Mouse (Mus musculus): ENCODE measurements around the gene Wdr31. TPM values are rescaled to one million over a fixed set of nuclear protein-coding genes. Genes with fewer than 3 reads are reported as not detected.

Gene Wdr31
- polyA plus RNA-seq, 1 experiment from 2014 or later = 16.3 TPM

DNA sequence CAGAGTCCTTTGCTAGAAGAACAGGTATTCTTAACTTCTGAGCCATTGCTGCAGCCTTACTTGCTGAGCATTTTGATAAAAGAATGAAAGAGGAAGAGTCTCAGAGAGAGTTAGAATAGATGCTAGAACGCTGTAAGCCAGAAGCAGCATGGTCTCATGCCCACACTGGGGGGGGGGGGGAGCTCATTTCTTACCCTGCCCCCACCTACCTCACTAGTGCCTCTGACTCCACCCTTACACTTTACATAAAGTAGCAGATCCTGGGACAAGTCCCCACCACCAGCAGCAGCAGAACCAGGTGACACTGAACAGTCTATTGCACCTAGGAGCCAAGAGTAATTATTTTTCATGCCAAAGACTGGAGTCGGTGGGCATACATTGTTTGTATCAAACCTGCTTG lies 4.4 kb upstream of the Wdr31 start:
- Histone ChIP-seq H3K4me1 (peaks cover 13% of the 10 kb centered on the region), H3K27me3 (replicated peaks) (peaks cover 21% of the 10 kb centered on the region), H3K9me3 (no peaks in the 10 kb centered on the region), H3K4me3 (no peak overlapping the region), H3K4me2 (no peak overlapping the region), H3K36me3 (replicated peaks) (no peaks in the 10 kb centered on the region), H3K9ac (no peak overlapping the region), H3K27ac (no peak overlapping the region)
- no peak for ATAC-seq (replicated peaks)
- 90% methylated on average over 2 of the region's 2 CpGs for WGBS

- 97% methylated on average over 2 of the region's 2 CpGs for WGBS
- no peak overlapping the region for H3K4me2 ChIP-seq
- no peaks in the 10 kb centered on the region for H3K36me3 ChIP-seq (replicated peaks)
- no peak overlapping the region for H3K9ac ChIP-seq
- no peaks in the 10 kb centered on the region for H3K27me3 ChIP-seq (replicated peaks)
- no peak for ATAC-seq (replicated peaks)
- H3K9me3 ChIP-seq = no peaks in the 10 kb centered on the region
- peaks cover 7% of the 10 kb centered on the region; the same call in 1 of the 2 replicates for H3K4me1 ChIP-seq
- H3K27ac ChIP-seq = no peak overlapping the region
- no peak overlapping the region for H3K4me3 ChIP-seq
Measured at GRCm38 (mm10) chr4:62472071-62472470, 1.4 kb upstream of the Wdr31 start.

DNA sequence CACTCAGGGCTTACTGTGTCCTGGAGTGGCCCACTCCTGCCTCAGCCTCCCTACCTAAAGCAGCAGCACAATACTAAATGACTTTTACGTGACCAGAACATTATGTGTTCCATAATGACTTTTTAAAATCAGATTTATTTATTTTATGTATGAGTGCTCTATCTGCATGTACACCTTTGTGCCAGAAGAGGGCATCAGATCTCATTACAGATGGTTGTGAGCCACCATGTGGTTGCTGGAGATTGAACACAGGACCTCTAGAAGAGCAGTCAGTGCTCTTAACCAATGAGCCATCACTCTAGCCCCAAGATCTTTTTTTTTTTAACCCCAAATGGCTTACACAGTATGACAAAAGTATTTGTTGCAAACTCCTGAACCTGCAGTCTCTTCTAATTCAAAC lies 2.5 kb downstream of the Wdr31 start:
- WGBS = 91% methylated on average over 1 of the region's 1 CpGs

GRCm38 (mm10) chr4:62463124-62463523 lies 7.6 kb downstream of the Wdr31 start:
- no peak for ATAC-seq (replicated peaks)
- Histone ChIP-seq H3K36me3 (replicated peaks) (peaks cover 3% of the 10 kb centered on the region; the same call in 1 of the 2 replicates), H3K4me3 (no peak overlapping the region), H3K4me2 (no peak overlapping the region), H3K27ac (no peak overlapping the region), H3K9ac (no peak overlapping the region), H3K4me1 (no peaks in the 10 kb centered on the region), H3K27me3 (replicated peaks) (no peaks in the 10 kb centered on the region), H3K9me3 (no peaks in the 10 kb centered on the region)
- WGBS = 93% methylated on average over 2 of the region's 2 CpGs

More for the DNA sequence above, 2.5 kb downstream of the Wdr31 start:
- Histone ChIP-seq H3K27me3 (replicated peaks) (no peaks in the 10 kb centered on the region), H3K9ac (no peak overlapping the region), H3K4me2 (no peak overlapping the region), H3K36me3 (replicated peaks) (no peaks in the 10 kb centered on the region; the same call in 1 of the 2 replicates), H3K4me3 (no peak overlapping the region), H3K9me3 (no peaks in the 10 kb centered on the region), H3K4me1 (peaks cover 7% of the 10 kb centered on the region; the same call in 1 of the 2 replicates), H3K27ac (no peak overlapping the region)
- ATAC-seq (replicated peaks) = no peak

GRCm38 (mm10) chr4:62460348-62460747 lies 10.3 kb downstream of the Wdr31 start:
- H3K27me3 ChIP-seq (replicated peaks) = no peaks in the 10 kb centered on the region
- peaks cover 3% of the 10 kb centered on the region; the same call in 1 of the 2 replicates for H3K36me3 ChIP-seq (replicated peaks)
- H3K4me1 ChIP-seq = no peaks in the 10 kb centered on the region
- H3K9ac ChIP-seq = no peak overlapping the region
- 93% methylated on average over 8 of the region's 8 CpGs for WGBS
- ATAC-seq (replicated peaks) = no peak
- no peaks in the 10 kb centered on the region for H3K9me3 ChIP-seq
- H3K4me3 ChIP-seq = no peak overlapping the region
- H3K4me2 ChIP-seq = no peak overlapping the region
- no peak overlapping the region for H3K27ac ChIP-seq

GRCm38 (mm10) chr4:62459081-62459480 lies 11.6 kb downstream of the Wdr31 start:
- H3K4me3 ChIP-seq = no peak overlapping the region
- 96% methylated on average over 3 of the region's 3 CpGs for WGBS
- peaks cover 3% of the 10 kb centered on the region; the same call in 1 of the 2 replicates for H3K36me3 ChIP-seq (replicated peaks)
- no peaks in the 10 kb centered on the region for H3K4me1 ChIP-seq
- no peaks in the 10 kb centered on the region for H3K27me3 ChIP-seq (replicated peaks)
- ATAC-seq (replicated peaks) = no peak
- no peaks in the 10 kb centered on the region for H3K9me3 ChIP-seq
- H3K4me2 ChIP-seq = no peak overlapping the region
- no peak overlapping the region for H3K9ac ChIP-seq
- no peak overlapping the region for H3K27ac ChIP-seq

GRCm38 (mm10) chr4:62454995-62455394 lies 15.7 kb downstream of the Wdr31 start:
- no peak overlapping the region for H3K27ac ChIP-seq
- H3K9me3 ChIP-seq = no peaks in the 10 kb centered on the region
- 0 out of 2 replicates have a peak, but pooled peaks cover 3% of the 10 kb centered on the region for H3K36me3 ChIP-seq (replicated peaks)
- no peak overlapping the region for H3K4me3 ChIP-seq
- H3K4me2 ChIP-seq = no peak overlapping the region
- ATAC-seq (replicated peaks) = no peak
- WGBS = 64% methylated on average over 5 of the region's 5 CpGs
- H3K9ac ChIP-seq = no peak overlapping the region
- H3K27me3 ChIP-seq (replicated peaks) = no peaks in the 10 kb centered on the region
- H3K4me1 ChIP-seq = no peaks in the 10 kb centered on the region

- Histone ChIP-seq H3K4me1 (no peaks in the 10 kb centered on the region), H3K9me3 (no peaks in the 10 kb centered on the region), H3K4me3 (no peak overlapping the region), H3K27me3 (replicated peaks) (no peaks in the 10 kb centered on the region), H3K9ac (no peak overlapping the region), H3K27ac (no peak overlapping the region), H3K4me2 (no peak overlapping the region), H3K36me3 (replicated peaks) (no peaks in the 10 kb centered on the region)
- ATAC-seq (replicated peaks) = no peak
- WGBS = 83% methylated on average over 4 of the region's 4 CpGs
Measured at GRCm38 (mm10) chr4:62440986-62441385, 29.7 kb downstream of the Wdr31 start.

DNA sequence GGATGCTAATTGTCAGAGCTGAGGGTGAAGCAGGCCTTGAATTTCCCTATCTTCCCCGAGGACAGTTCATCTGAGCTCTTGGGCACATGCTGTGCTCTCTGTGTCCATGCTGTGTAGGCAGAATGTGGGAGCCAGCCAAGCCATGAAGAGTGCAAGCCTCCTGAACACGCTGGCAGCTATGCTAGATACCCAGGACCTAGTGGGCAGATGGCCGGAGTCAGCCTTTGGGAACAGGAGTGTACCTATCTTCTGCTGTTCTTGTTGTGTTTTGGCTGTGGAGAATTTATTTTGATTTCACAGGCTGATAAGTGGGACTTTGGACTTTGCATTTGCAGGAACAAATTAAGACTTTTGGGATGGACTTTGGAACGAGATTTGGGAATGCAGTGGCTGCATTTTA lies 30.2 kb downstream of the Wdr31 start:
- 76% methylated on average over 4 of the region's 4 CpGs for whole genome bisulfite sequencing
- Histone ChIP-seq H3K9me3 (no peaks in the 10 kb centered on the region), H3K4me1 (no peaks in the 10 kb centered on the region), H3K27me3 (replicated peaks) (no peaks in the 10 kb centered on the region), H3K27ac (no peak overlapping the region), H3K9ac (no peak overlapping the region), H3K36me3 (replicated peaks) (no peaks in the 10 kb centered on the region), H3K4me2 (no peak overlapping the region), H3K4me3 (no peak overlapping the region)
- no peak for ATAC-seq (replicated peaks)

DNA sequence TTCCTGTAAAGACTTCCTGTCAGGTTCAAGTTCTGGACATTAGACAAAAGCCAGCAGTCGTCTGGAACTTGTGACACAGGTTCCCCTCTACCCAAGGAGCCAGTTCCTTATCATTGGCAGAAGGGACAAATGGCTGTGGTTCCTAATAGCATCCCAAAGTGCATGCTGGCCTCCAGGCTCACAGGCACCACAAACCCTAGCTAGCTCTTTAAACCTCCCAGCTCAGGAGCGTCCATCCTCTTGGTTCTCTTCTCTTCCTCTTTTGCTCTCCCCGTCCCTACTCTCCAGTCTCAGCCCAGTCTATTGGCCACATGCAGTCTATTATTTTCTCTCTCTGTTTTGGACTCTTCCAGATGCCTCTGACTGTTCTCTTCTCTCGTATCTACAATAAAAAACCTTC lies 30.9 kb downstream of the Wdr31 start:
- Histone ChIP-seq H3K4me2 (no peak overlapping the region), H3K27ac (no peak overlapping the region), H3K9ac (no peak overlapping the region), H3K4me3 (no peak overlapping the region), H3K9me3 (no peaks in the 10 kb centered on the region), H3K4me1 (no peaks in the 10 kb centered on the region), H3K36me3 (replicated peaks) (no peaks in the 10 kb centered on the region), H3K27me3 (replicated peaks) (no peaks in the 10 kb centered on the region)
- 74% methylated on average over 4 of the region's 4 CpGs for WGBS
- ATAC-seq (replicated peaks) = no peak

- no peaks in the 10 kb centered on the region for H3K36me3 ChIP-seq (replicated peaks)
- no peak overlapping the region for H3K4me2 ChIP-seq
- no peak overlapping the region for H3K4me3 ChIP-seq
- 86% methylated on average over 7 of the region's 7 CpGs for WGBS
- no peaks in the 10 kb centered on the region for H3K9me3 ChIP-seq
- H3K27ac ChIP-seq = no peak overlapping the region
- no peak overlapping the region for H3K9ac ChIP-seq
- H3K27me3 ChIP-seq (replicated peaks) = no peaks in the 10 kb centered on the region
- ATAC-seq (replicated peaks) = no peak
- no peaks in the 10 kb centered on the region for H3K4me1 ChIP-seq
Measured at GRCm38 (mm10) chr4:62437871-62438270, 32.8 kb downstream of the Wdr31 start.

DNA sequence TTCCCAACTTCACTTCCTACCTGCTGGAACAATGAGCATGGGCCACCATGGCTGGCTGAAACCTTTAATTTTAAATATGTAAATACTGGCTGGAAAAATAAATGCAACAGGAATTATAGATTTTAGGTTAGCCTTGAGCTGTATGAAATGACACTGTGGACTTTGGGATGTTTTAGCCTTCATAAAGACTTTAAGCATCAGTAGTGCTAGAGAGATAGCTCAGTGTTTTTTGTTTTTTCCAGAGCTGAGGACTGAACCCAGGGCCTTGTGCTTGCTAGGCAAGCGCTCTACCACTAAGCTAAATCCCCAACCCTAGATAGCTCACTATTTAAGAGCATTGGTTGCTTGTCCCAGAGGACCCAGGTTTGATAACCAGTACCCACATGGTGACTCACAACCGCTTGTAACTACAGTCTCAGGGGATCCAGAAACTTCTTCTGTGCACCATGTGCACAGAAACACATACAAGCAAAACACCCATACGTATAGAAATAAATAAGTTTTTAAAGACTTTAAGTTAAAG lies 33.4 kb downstream of the Wdr31 start:
- H3K4me1 ChIP-seq = no peaks in the 10 kb centered on the region
- no peaks in the 10 kb centered on the region for H3K27me3 ChIP-seq (replicated peaks)
- no peak for ATAC-seq (replicated peaks)
- no peak overlapping the region for H3K4me2 ChIP-seq
- H3K9me3 ChIP-seq = no peaks in the 10 kb centered on the region
- 90% methylated on average over 3 of the region's 3 CpGs for WGBS
- no peak overlapping the region for H3K27ac ChIP-seq
- no peak overlapping the region for H3K4me3 ChIP-seq
- no peaks in the 10 kb centered on the region for H3K36me3 ChIP-seq (replicated peaks)
- no peak overlapping the region for H3K9ac ChIP-seq

- ATAC-seq (replicated peaks) = no peak
- Histone ChIP-seq H3K27ac (no peak within 1 kb of the TSS), H3K9me3 (no peaks in the 10 kb centered on the region), H3K9ac (no peak within 1 kb of the TSS), H3K27me3 (replicated peaks) (no peaks in the 10 kb centered on the region), H3K4me3 (no peak within 1 kb of the TSS), H3K4me1 (no peaks in the 10 kb centered on the region), H3K36me3 (replicated peaks) (no peaks in the 10 kb centered on the region), H3K4me2 (no peak within 1 kb of the TSS)
- WGBS = 85% methylated on average over 6 of the region's 6 CpGs
Measured at GRCm38 (mm10) chr4:62435081-62435480, 35.6 kb downstream of the Wdr31 start, which contains the start of gene Rnf183. Gene Rnf183 (minus strand): TSS chr4:62435252.
